Mouse (Mus musculus): ENCODE measurements around the gene Rnf144a. TPM values are rescaled to one million over a fixed set of nuclear protein-coding genes. Genes with fewer than 3 reads are reported as not detected.
"Not testable (repeated sequence)": the region's sequence is repeated elsewhere in the genome, so short reads cannot be mapped to it uniquely, and the experiment has no call there.

The Rnf144a gene
- polyA plus RNA-seq, 1 experiment from 2014 or later = 19.2 TPM

DNA sequence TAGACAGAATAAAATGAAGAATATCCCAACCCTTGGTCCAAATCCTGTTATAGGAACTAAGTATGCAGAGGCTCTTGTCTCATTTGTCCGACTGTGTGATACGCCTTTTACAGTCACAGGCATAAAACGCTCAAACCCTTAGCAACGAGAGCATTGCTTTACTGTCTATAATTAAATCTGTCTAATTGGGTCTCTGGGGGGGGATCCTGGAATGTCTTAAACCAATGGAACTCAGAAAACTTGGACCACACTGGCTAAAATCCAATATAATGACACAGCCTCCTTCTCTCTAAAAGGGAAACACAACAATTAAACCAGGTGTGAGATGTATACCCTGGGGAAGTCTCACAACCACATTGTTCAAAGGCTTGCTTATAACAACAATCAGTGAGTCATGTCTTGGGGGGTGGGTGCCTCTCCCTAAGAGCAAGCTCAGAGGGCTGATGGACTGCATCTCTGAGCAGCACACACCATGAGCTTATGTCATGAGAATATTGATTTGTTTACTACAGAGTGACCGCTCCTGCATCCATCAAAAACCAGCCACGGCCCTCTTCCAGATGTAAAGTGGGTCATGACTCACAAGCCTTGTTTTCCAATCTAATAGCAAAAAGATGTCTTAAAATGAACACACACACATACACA, 85.9 kb downstream of the Rnf144a start:
- no peak overlapping the region for H3K4me2 ChIP-seq (replicated peaks)
- peak overlapping the region; percentile 47; the same call in 1 of the 2 replicates for H3K27ac ChIP-seq
- DNase-seq (ENCODE audit: low spot score) (no peak), ATAC-seq (ENCODE audit: low FRiP score) (no peak; the same call in 1 of the 2 replicates)
- 0 out of 2 replicates have a peak, but pooled peaks cover 6% of the 10 kb centered on the region for H3K4me1 ChIP-seq (replicated peaks; ENCODE audit: control insufficient read depth, insufficient read depth, low read length)
- peaks cover 25% of the 10 kb centered on the region for H3K36me3 ChIP-seq (replicated peaks; ENCODE audit: control insufficient read depth, insufficient read depth)
- WGBS = 71% methylated on average over 6 of the region's 6 CpGs
- no peak overlapping the region for H3K9ac ChIP-seq
- H3K27me3 ChIP-seq (ENCODE audit: control insufficient read depth, insufficient read depth, low read length) = no peaks in the 10 kb centered on the region
- no peaks in the 10 kb centered on the region for H3K9me3 ChIP-seq (ENCODE audit: control insufficient read depth, low read length)
- H3K4me3 ChIP-seq (replicated peaks; ENCODE audit: low read length) = no peak overlapping the region

DNA sequence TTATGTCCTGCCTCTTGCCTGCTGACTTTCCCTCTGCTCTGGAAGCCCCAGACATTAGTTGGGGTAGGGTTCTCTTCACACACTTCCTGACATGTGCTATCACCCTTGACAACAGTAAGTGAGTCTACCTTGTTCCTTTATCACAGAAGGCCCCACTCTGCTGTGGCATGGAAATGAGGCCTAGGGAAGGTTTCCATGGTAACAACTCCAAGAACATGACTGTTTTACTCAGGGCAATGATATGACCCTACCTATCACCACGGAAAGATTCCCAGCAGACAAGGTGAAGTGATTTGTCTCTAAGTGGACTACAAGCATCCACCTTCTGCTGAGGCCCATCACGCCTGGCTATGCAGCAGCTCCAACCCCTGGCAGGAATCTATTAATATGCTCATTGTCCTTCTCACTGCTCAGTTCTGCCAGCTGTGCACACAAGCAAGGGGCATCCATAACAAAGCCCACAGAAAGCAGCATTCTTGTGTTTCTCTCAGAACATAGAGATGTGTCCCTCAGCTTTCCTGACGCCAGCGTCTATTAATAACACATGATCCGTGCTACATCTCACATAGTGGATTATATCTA, 91.2 kb downstream of the Rnf144a start:
- H3K27me3 ChIP-seq (ENCODE audit: control insufficient read depth, insufficient read depth, low read length) = no peaks in the 10 kb centered on the region
- 78% methylated on average over 5 of the region's 5 CpGs for WGBS
- no peaks in the 10 kb centered on the region for H3K9me3 ChIP-seq (ENCODE audit: control insufficient read depth, low read length)
- no peaks in the 10 kb centered on the region for H3K4me1 ChIP-seq (replicated peaks; ENCODE audit: control insufficient read depth, insufficient read depth, low read length)
- H3K27ac ChIP-seq = no peak overlapping the region
- DNase-seq (ENCODE audit: low spot score) (no peak), ATAC-seq (ENCODE audit: low FRiP score) (no peak)
- H3K4me2 ChIP-seq (replicated peaks) = no peak overlapping the region
- peaks cover 40% of the 10 kb centered on the region for H3K36me3 ChIP-seq (replicated peaks; ENCODE audit: control insufficient read depth, insufficient read depth)
- H3K4me3 ChIP-seq (replicated peaks; ENCODE audit: low read length) = no peak overlapping the region
- H3K9ac ChIP-seq = no peak overlapping the region

DNA sequence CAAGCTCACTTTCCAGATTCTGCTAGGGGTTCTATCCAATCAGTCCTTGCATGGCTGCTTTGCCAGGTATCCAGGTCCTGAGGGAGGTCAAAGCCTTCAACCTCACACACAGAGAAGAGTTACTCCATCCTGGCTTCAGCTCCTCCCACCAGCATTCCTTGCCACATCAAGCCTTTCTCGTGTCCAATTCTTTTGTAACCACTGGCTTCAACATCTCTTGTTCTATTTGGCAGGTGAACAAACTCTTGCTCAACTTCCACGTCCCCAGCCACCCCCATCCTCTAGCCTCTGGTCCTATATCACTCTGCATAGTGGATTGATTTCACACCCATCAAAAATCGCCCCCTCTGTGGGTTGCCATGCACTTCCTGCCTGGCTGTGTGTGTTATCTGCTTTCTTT, 98.8 kb downstream of the Rnf144a start:
- no peak for ATAC-seq (ENCODE audit: low FRiP score)
- Histone ChIP-seq H3K27me3 (ENCODE audit: control insufficient read depth, insufficient read depth, low read length) (no peaks in the 10 kb centered on the region), H3K9ac (no peak overlapping the region), H3K4me2 (replicated peaks) (no peak overlapping the region), H3K9me3 (ENCODE audit: control insufficient read depth, low read length) (no peaks in the 10 kb centered on the region), H3K4me1 (replicated peaks; ENCODE audit: control insufficient read depth, insufficient read depth, low read length) (no peaks in the 10 kb centered on the region), H3K27ac (no peak overlapping the region), H3K4me3 (replicated peaks; ENCODE audit: low read length) (no peak overlapping the region), H3K36me3 (replicated peaks; ENCODE audit: control insufficient read depth, insufficient read depth) (peaks cover 70% of the 10 kb centered on the region)
- 80% methylated on average over 3 of the region's 3 CpGs for WGBS
- DNase-seq (ENCODE audit: low spot score) = no peak

GRCm38 (mm10) chr12:26314959-26315358, 100.1 kb downstream of the Rnf144a start:
- no peaks in the 10 kb centered on the region for H3K4me1 ChIP-seq (replicated peaks; ENCODE audit: control insufficient read depth, insufficient read depth, low read length)
- H3K27me3 ChIP-seq (ENCODE audit: control insufficient read depth, insufficient read depth, low read length) = no peaks in the 10 kb centered on the region
- H3K9me3 ChIP-seq (ENCODE audit: control insufficient read depth, low read length) = no peaks in the 10 kb centered on the region
- no peak for ATAC-seq (ENCODE audit: low FRiP score)
- 58% methylated on average over 5 of the region's 5 CpGs for WGBS
- H3K4me3 ChIP-seq (replicated peaks; ENCODE audit: low read length) = no peak overlapping the region
- peaks cover 70% of the 10 kb centered on the region for H3K36me3 ChIP-seq (replicated peaks; ENCODE audit: control insufficient read depth, insufficient read depth)
- no peak overlapping the region for H3K9ac ChIP-seq
- no peak overlapping the region for H3K27ac ChIP-seq
- peak; percentile 53 for DNase-seq (ENCODE audit: low spot score)
- H3K4me2 ChIP-seq (replicated peaks) = no peak overlapping the region

DNA sequence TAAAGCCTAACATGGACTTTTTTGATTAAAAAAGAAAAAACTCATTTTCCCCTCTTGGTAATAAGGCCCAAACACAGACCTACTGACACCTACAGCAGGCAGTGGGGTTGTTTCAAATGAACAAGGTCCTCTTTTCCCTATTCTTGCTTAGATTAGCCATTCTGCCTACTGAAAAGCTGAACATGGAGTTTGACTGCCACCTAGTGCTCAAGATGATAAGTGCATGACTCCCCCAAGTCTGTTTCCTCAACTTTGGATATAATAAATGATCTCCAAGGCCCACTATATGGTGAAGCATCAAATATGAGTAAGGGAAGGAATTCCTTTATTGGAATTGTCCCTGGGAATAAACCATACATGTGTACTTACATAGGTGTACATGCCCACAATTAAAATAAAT, 103.5 kb downstream of the Rnf144a start:
- H3K36me3 ChIP-seq (replicated peaks; ENCODE audit: control insufficient read depth, insufficient read depth) = peaks cover 56% of the 10 kb centered on the region
- no peak overlapping the region for H3K4me2 ChIP-seq (replicated peaks)
- no peak overlapping the region for H3K27ac ChIP-seq
- H3K4me1 ChIP-seq (replicated peaks; ENCODE audit: control insufficient read depth, insufficient read depth, low read length) = no peaks in the 10 kb centered on the region
- ATAC-seq (ENCODE audit: low FRiP score) (no peak), DNase-seq (ENCODE audit: low spot score) (peak; percentile 84)
- no peak overlapping the region for H3K4me3 ChIP-seq (replicated peaks; ENCODE audit: low read length)
- no peaks in the 10 kb centered on the region for H3K9me3 ChIP-seq (ENCODE audit: control insufficient read depth, low read length)
- H3K9ac ChIP-seq = no peak overlapping the region
- no peaks in the 10 kb centered on the region for H3K27me3 ChIP-seq (ENCODE audit: control insufficient read depth, insufficient read depth, low read length)

DNA sequence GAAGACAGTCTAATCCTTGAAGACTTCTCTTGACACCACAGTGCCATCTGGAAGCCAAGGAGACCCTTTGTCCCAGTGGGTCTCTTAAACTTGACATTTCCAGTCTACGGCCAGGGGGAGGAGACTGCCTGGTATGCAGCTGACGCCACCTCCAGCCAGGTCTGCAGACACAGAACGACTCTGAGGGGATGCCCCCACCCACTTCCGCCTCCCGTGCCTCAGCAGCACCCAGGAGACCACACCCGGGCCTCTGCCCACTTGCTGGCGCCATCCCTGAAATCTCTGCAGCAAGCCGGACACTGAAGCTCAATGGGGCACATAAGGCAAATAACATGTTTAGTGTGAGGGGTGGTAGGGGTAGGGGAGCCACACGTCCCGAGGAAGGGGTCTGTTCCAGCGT, 104.8 kb downstream of the Rnf144a start:
- WGBS = 89% methylated on average over 11 of the region's 11 CpGs
- H3K36me3 ChIP-seq (replicated peaks; ENCODE audit: control insufficient read depth, insufficient read depth) = peaks cover 47% of the 10 kb centered on the region
- H3K9ac ChIP-seq = no peak overlapping the region
- no peak for DNase-seq (ENCODE audit: low spot score)
- no peak for ATAC-seq (ENCODE audit: low FRiP score)
- H3K27ac ChIP-seq = no peak overlapping the region
- H3K27me3 ChIP-seq (ENCODE audit: control insufficient read depth, insufficient read depth, low read length) = no peaks in the 10 kb centered on the region
- H3K4me2 ChIP-seq (replicated peaks) = no peak overlapping the region
- no peaks in the 10 kb centered on the region for H3K9me3 ChIP-seq (ENCODE audit: control insufficient read depth, low read length)
- H3K4me1 ChIP-seq (replicated peaks; ENCODE audit: control insufficient read depth, insufficient read depth, low read length) = no peaks in the 10 kb centered on the region
- no peak overlapping the region for H3K4me3 ChIP-seq (replicated peaks; ENCODE audit: low read length)

GRCm38 (mm10) chr12:26302886-26303285, 112.2 kb downstream of the Rnf144a start:
- no peaks in the 10 kb centered on the region for H3K4me1 ChIP-seq (replicated peaks; ENCODE audit: control insufficient read depth, insufficient read depth, low read length)
- no peaks in the 10 kb centered on the region for H3K9me3 ChIP-seq (ENCODE audit: control insufficient read depth, low read length)
- 0 out of 2 replicates have a peak, but pooled peaks cover 3% of the 10 kb centered on the region for H3K36me3 ChIP-seq (replicated peaks; ENCODE audit: control insufficient read depth, insufficient read depth)
- WGBS = 58% methylated on average over 5 of the region's 5 CpGs
- H3K27me3 ChIP-seq (ENCODE audit: control insufficient read depth, insufficient read depth, low read length) = no peaks in the 10 kb centered on the region
- no peak overlapping the region for H3K4me3 ChIP-seq (replicated peaks; ENCODE audit: low read length)
- H3K27ac ChIP-seq = no peak overlapping the region
- ATAC-seq (ENCODE audit: low FRiP score) (no peak), DNase-seq (ENCODE audit: low spot score) (no peak)
- H3K9ac ChIP-seq = no peak overlapping the region
- no peak overlapping the region for H3K4me2 ChIP-seq (replicated peaks)

DNA sequence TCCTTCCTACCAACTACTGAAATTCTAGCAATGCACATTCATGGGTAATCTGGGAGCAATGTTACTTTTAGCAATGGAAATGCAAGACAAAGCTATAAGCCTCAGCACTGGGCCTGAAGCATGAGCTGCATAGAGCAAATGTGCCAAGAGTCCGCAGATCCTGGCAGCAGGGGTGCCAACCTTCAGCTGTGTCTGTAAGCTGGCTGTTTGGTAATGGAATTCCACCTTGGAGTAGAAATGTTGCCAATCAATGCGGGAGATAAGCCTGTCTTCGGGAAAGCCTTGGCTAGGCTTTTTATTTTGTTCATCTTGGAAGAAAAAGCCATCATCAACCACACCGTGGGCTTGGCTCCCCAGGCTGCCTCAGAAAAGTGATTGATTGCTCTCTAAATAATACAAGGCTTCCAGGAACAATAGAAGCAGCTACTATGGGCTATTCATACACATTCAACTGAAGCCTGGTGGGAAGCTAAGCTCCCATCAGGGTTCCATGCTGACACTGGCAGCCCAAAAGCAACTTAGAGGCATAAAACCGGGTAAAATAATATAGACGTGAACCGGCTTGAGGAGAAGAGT, 115.5 kb downstream of the Rnf144a start:
- DNase-seq (ENCODE audit: low spot score) = no peak

GRCm38 (mm10) chr12:26295995-26296394, 119.1 kb downstream of the Rnf144a start:
- ATAC-seq (ENCODE audit: low FRiP score); H3K9me3 ChIP-seq (ENCODE audit: control insufficient read depth, low read length): not testable (repeated sequence)
- 11% methylated on average over 1 of the region's 1 CpGs for WGBS

More for the DNA sequence above, 115.5 kb downstream of the Rnf144a start:
- Histone ChIP-seq H3K27me3 (ENCODE audit: control insufficient read depth, insufficient read depth, low read length) (no peaks in the 10 kb centered on the region), H3K4me3 (replicated peaks; ENCODE audit: low read length) (no peak overlapping the region), H3K27ac (no peak overlapping the region), H3K4me2 (replicated peaks) (no peak overlapping the region), H3K9me3 (ENCODE audit: control insufficient read depth, low read length) (no peaks in the 10 kb centered on the region), H3K36me3 (replicated peaks; ENCODE audit: control insufficient read depth, insufficient read depth) (no peaks in the 10 kb centered on the region), H3K4me1 (replicated peaks; ENCODE audit: control insufficient read depth, insufficient read depth, low read length) (no peaks in the 10 kb centered on the region), H3K9ac (no peak overlapping the region)
- WGBS = 17% methylated on average over 7 of the region's 7 CpGs
- ATAC-seq (ENCODE audit: low FRiP score) = no peak

More at GRCm38 (mm10) chr12:26295995-26296394, 119.1 kb downstream of the Rnf144a start:
- H3K27ac ChIP-seq; H3K27me3 ChIP-seq (ENCODE audit: control insufficient read depth, insufficient read depth, low read length); H3K4me2 ChIP-seq (replicated peaks); H3K4me3 ChIP-seq (replicated peaks; ENCODE audit: low read length); H3K9ac ChIP-seq; H3K4me1 ChIP-seq (replicated peaks; ENCODE audit: control insufficient read depth, insufficient read depth, low read length); H3K36me3 ChIP-seq (replicated peaks; ENCODE audit: control insufficient read depth, insufficient read depth): not testable (repeated sequence)
- peak; percentile 70 for DNase-seq (ENCODE audit: low spot score)
